Mouse (Mus musculus): Measurements from ENCODE around the gene Gas6. TPM values are rescaled to one million over a fixed set of nuclear protein-coding genes. Genes with fewer than 3 reads are reported as not detected.

Gas6 gene
- polyA plus RNA-seq, 1 experiment from 2014 or later, result 9.3 TPM

- WGBS (ENCODE audit: insufficient replicate concordance), result 47% methylated on average over 9 of the region's 9 CpGs
- ATAC-seq (no peak), DNase-seq (no peak)
- Histone ChIP-seq H3K27ac (ENCODE audit: low read depth) (no peak overlapping the region), H3K4me1 (ENCODE audit: insufficient read depth) (peaks cover 6% of the 10 kb centered on the region), H3K27me3 (ENCODE audit: insufficient read depth, low read length) (no peaks in the 10 kb centered on the region), H3K9me3 (ENCODE audit: low read length) (no peaks in the 10 kb centered on the region; the same call in 1 of the 2 replicates), H3K9ac (replicated peaks) (no peak overlapping the region), H3K4me2 (ENCODE audit: low read depth, low read length) (no peak overlapping the region), H3K36me3 (replicated peaks; ENCODE audit: insufficient read depth, low read length) (no peaks in the 10 kb centered on the region), H3K4me3 (ENCODE audit: low read depth, low read length) (no peak overlapping the region)
- TF ChIP-seq CTCF (IDR thresholded peaks at IDR 0.05; ENCODE audit: low read depth), result no peak
- TF ChIP-seq EP300 (IDR thresholded peaks at IDR 0.05; ENCODE audit: low read depth), result no peak
These were observed 37.4 kb upstream of the Gas6 start for GRCm38 (mm10) chr8:13531602-13532171.

DNA sequence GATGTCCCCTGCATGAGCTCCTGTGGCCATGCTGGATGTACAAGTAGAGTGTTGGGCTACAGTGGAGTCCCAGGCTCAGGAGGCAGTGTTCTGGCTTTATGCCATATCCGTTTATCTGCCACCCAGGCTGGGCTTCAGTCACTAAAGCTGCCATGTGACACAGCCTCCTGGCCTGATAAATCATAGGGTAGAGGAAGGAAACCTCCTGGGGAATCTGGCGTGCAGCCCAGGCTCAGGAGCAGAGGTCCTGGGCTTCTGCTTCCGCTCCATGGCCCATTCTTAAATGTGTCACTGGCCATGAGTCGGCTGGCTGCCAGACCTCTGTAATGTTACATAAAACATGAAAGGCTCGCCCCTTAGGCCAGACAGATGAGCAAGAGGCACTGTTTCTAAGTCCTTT lies 36.7 kb upstream of the Gas6 start:
- Histone ChIP-seq H3K27ac (ENCODE audit: low read depth) (no peak overlapping the region), H3K36me3 (replicated peaks; ENCODE audit: insufficient read depth, low read length) (no peaks in the 10 kb centered on the region), H3K9ac (replicated peaks) (no peak overlapping the region), H3K4me2 (ENCODE audit: low read depth, low read length) (no peak overlapping the region), H3K9me3 (ENCODE audit: low read length) (no peaks in the 10 kb centered on the region; the same call in 1 of the 2 replicates), H3K4me1 (ENCODE audit: insufficient read depth) (peaks cover 6% of the 10 kb centered on the region), H3K27me3 (ENCODE audit: insufficient read depth, low read length) (no peaks in the 10 kb centered on the region), H3K4me3 (ENCODE audit: low read depth, low read length) (no peak overlapping the region)
- ATAC-seq, result peak; percentile 84
- 37% methylated on average over 5 of the region's 5 CpGs for WGBS (ENCODE audit: insufficient replicate concordance)
- DNase-seq, result peak; percentile 68
- TF ChIP-seq CTCF (IDR thresholded peaks at IDR 0.05; ENCODE audit: low read depth), result no peak
- TF ChIP-seq EP300 (IDR thresholded peaks at IDR 0.05; ENCODE audit: low read depth), result peak; percentile 76

- H3K9ac ChIP-seq (replicated peaks), result no peak overlapping the region
- DNase-seq (no peak), ATAC-seq (no peak)
- no peak overlapping the region for H3K4me2 ChIP-seq (ENCODE audit: low read depth, low read length)
- 70% methylated on average over 3 of the region's 3 CpGs for WGBS (ENCODE audit: insufficient replicate concordance)
- H3K4me3 ChIP-seq (ENCODE audit: low read depth, low read length), result no peak overlapping the region
- H3K4me1 ChIP-seq (ENCODE audit: insufficient read depth), result peaks cover 6% of the 10 kb centered on the region
- H3K9me3 ChIP-seq (ENCODE audit: low read length), result no peaks in the 10 kb centered on the region; the same call in 1 of the 2 replicates
- H3K27ac ChIP-seq (ENCODE audit: low read depth), result no peak overlapping the region
- TF ChIP-seq EP300 (IDR thresholded peaks at IDR 0.05; ENCODE audit: low read depth) (no peak), CTCF (IDR thresholded peaks at IDR 0.05; ENCODE audit: low read depth) (no peak)
- no peaks in the 10 kb centered on the region for H3K36me3 ChIP-seq (replicated peaks; ENCODE audit: insufficient read depth, low read length)
- no peaks in the 10 kb centered on the region for H3K27me3 ChIP-seq (ENCODE audit: insufficient read depth, low read length)
These were observed 36.1 kb upstream of the Gas6 start for GRCm38 (mm10) chr8:13530401-13530800.

- no peak overlapping the region for H3K9ac ChIP-seq (replicated peaks)
- H3K36me3 ChIP-seq (replicated peaks; ENCODE audit: insufficient read depth, low read length), result no peaks in the 10 kb centered on the region
- WGBS (ENCODE audit: insufficient replicate concordance), result 63% methylated on average over 7 of the region's 7 CpGs
- H3K27ac ChIP-seq (ENCODE audit: low read depth), result no peak overlapping the region
- TF ChIP-seq CTCF (IDR thresholded peaks at IDR 0.05; ENCODE audit: low read depth), result no peak
- no peak for TF ChIP-seq EP300 (IDR thresholded peaks at IDR 0.05; ENCODE audit: low read depth)
- DNase-seq (no peak), ATAC-seq (no peak)
- H3K9me3 ChIP-seq (ENCODE audit: low read length), result no peaks in the 10 kb centered on the region; the same call in 1 of the 2 replicates
- H3K4me1 ChIP-seq (ENCODE audit: insufficient read depth), result peaks cover 6% of the 10 kb centered on the region
- H3K27me3 ChIP-seq (ENCODE audit: insufficient read depth, low read length), result no peaks in the 10 kb centered on the region
- no peak overlapping the region for H3K4me3 ChIP-seq (ENCODE audit: low read depth, low read length)
- H3K4me2 ChIP-seq (ENCODE audit: low read depth, low read length), result no peak overlapping the region
These were observed 35.6 kb upstream of the Gas6 start for GRCm38 (mm10) chr8:13529891-13530316.

- ATAC-seq (no peak), DNase-seq (no peak)
- Histone ChIP-seq H3K36me3 (replicated peaks; ENCODE audit: insufficient read depth, low read length) (no peaks in the 10 kb centered on the region), H3K9me3 (ENCODE audit: low read length) (no peaks in the 10 kb centered on the region; the same call in 1 of the 2 replicates), H3K4me2 (ENCODE audit: low read depth, low read length) (no peak overlapping the region), H3K9ac (replicated peaks) (no peak overlapping the region), H3K4me3 (ENCODE audit: low read depth, low read length) (no peak overlapping the region), H3K27me3 (ENCODE audit: insufficient read depth, low read length) (no peaks in the 10 kb centered on the region), H3K4me1 (ENCODE audit: insufficient read depth) (peaks cover 6% of the 10 kb centered on the region), H3K27ac (ENCODE audit: low read depth) (no peak overlapping the region)
- 69% methylated on average over 15 of the region's 15 CpGs for WGBS (ENCODE audit: insufficient replicate concordance)
- no peak for TF ChIP-seq EP300 (IDR thresholded peaks at IDR 0.05; ENCODE audit: low read depth)
- no peak for TF ChIP-seq CTCF (IDR thresholded peaks at IDR 0.05; ENCODE audit: low read depth)
These were observed 34.9 kb upstream of the Gas6 start for GRCm38 (mm10) chr8:13529011-13529840.

DNA sequence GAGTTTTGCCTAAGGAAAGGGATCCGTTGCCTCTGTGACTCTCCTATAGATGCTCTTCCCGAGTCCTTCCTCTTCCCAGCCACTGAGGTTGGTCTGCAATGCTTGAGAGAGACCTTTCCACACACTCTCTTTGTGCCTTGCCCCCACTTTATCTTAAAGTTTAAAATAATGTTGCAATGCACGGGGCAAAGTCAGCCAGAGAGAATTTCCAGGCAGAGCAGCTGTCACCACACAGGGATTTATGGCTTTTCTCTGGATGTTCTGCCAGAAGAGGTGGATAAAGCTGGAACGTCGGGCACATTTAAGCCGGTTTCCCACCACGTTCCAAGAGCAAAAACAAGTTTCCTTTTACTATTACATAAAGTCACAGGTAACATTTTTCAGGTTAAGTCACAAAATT lies 27.1 kb upstream of the Gas6 start:
- no peak for ATAC-seq
- Histone ChIP-seq H3K4me2 (ENCODE audit: low read depth, low read length) (no peak overlapping the region), H3K4me3 (ENCODE audit: low read depth, low read length) (no peak overlapping the region), H3K36me3 (replicated peaks; ENCODE audit: insufficient read depth, low read length) (no peaks in the 10 kb centered on the region), H3K27me3 (ENCODE audit: insufficient read depth, low read length) (no peaks in the 10 kb centered on the region), H3K9me3 (ENCODE audit: low read length) (no peaks in the 10 kb centered on the region), H3K4me1 (ENCODE audit: insufficient read depth) (no peaks in the 10 kb centered on the region), H3K27ac (ENCODE audit: low read depth) (no peak overlapping the region), H3K9ac (replicated peaks) (no peak overlapping the region)
- TF ChIP-seq CTCF (IDR thresholded peaks at IDR 0.05; ENCODE audit: low read depth) (no peak), EP300 (IDR thresholded peaks at IDR 0.05; ENCODE audit: low read depth) (no peak)
- WGBS (ENCODE audit: insufficient replicate concordance), result 60% methylated on average over 7 of the region's 7 CpGs
- no peak for DNase-seq

Measured in liver, postnatal 0 days (tissue).